Mouse (Mus musculus) thymus, postnatal 0 days (tissue): ENCODE data around the gene Mtm1. TPM values are rescaled to one million over a fixed set of nuclear protein-coding genes. Genes with fewer than 3 reads are reported as not detected.
"Not testable (repeated sequence)": the region's sequence is repeated elsewhere in the genome, so short reads cannot be mapped to it uniquely, and the experiment has no call there.

ENCODE experiments used
- DNase-seq: peaks from one replicate; pipeline ENCODE4 v3.0.0-alpha.2; 2015; ENCODE audit warnings: low spot score
- polyA plus RNA-seq: library from polyadenylated mRNA; unstranded; fragments of >200 nt; fragmentation: Nextera tagmentation; extraction: Ambion mirVana; gene quantifications from 2 replicates; pipeline ENCODE4 v1.2.1, GENCODE M21; 2015

Gene Mtm1
- polyA plus RNA-seq, 1 experiment from 2014 or later = 7.7 TPM

DNA sequence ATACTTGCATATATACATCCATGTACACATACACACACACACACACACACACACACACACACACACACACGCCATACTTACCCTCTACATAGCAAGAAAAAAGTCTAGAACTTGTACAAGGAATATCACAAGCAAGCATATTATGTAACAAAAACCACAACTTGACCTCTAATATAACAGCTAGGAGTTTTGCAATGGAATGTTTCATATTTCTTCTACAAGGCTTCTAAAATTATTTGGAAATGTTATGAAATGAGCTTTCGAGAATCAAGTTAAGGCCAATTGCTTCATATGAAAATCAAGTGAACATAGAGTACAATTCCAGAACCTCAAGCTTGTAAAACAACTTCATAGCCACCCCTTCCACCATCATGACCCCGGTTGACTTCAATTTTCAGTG lies 74.9 kb downstream of the Mtm1 start:
- DNase-seq = no peak

- DNase-seq = no peak
Observed at GRCm38 (mm10) chrX:71287088-71287487, 76.5 kb downstream of the Mtm1 start.

GRCm38 (mm10) chrX:71294191-71294590 lies 83.6 kb downstream of the Mtm1 start:
- no peak for DNase-seq

GRCm38 (mm10) chrX:71296005-71296404 lies 85.4 kb downstream of the Mtm1 start:
- DNase-seq = no peak

DNA sequence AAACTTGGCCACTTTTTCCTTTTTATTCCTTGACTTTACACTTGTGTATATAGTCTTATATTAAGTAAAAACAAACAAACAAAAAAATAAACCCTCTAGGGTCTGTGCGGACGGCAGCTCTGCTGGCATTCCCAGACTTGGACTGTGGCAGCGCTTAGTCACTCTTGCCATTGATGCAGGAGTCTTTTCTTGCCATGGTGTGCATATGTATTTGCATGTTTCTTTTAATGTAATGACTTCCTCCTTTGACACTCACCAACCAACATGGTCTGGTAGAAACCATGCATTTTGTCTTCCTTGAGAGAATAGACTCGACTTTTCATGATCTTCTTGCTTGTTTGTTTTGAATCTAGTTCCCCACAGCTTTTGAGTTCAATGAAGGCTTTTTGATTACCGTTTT lies 91.6 kb downstream of the Mtm1 start:
- no peak for DNase-seq

GRCm38 (mm10) chrX:71311229-71311628 lies 100.7 kb downstream of the Mtm1 start:
- DNase-seq = peak; percentile 50

GRCm38 (mm10) chrX:71314380-71314779 lies 103.8 kb downstream of the Mtm1 start:
- DNase-seq = no peak

DNA sequence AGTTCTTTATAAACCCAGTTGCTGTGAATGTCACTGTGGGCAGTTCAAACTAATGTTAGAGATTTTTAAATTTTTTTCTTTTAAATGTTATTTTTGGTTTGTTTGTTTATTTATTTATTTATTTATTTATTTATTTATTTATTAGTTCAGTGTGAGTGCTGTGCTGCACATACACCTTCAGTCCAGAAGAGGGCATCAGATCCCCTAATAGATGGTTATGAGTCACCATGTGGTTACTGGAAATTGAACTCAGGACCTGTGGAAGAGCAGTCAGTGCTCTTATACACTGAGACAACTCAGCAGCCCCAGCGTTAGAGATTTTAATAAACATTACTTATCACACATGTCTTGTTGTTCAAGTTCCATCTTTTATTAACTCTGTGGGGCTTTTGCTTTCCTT lies 141.5 kb downstream of the Mtm1 start:
- DNase-seq = no peak

GRCm38 (mm10) chrX:71355331-71355730 lies 144.8 kb downstream of the Mtm1 start:
- DNase-seq = no peak

GRCm38 (mm10) chrX:71361793-71362192 lies 151.2 kb downstream of the Mtm1 start:
- not testable (repeated sequence) for DNase-seq

DNA sequence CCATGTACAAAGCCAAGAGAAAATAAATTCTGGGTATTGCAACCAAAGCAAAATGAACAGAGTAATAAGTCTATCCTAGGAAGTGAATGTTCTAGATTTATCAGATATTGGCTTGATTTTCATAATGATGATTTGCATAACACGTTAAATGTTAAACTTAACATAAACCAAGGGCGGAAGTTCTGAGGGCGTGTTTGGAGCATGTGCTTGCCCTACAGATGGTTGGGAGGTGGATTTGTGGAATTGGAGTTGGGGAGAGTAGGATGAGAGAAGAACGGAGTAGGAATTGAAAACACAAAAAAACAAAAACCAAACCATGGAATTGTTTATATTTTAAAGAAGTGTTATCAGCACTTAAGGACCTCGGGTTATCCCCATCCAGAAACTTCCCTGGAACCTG lies 153.5 kb downstream of the Mtm1 start:
- no peak for DNase-seq

GRCm38 (mm10) chrX:71364554-71364991 lies 154.0 kb downstream of the Mtm1 start, which contains the start of gene Mtmr1:
TSS of gene Mtmr1 (plus strand) at chrX:71364760.
- peak; percentile 52 for DNase-seq

GRCm38 (mm10) chrX:71365011-71365410 lies 154.4 kb downstream of the Mtm1 start:
- DNase-seq = no peak

Other genes with a start within 250 kb of the Mtm1 start
- 0.33 and 0.46 TPM in 2 replicates for gene Mamld1, start 160.5 kb upstream of the Mtm1 start, polyA plus RNA-seq
- gene Mtmr1, start 154.0 kb downstream of the Mtm1 start, polyA plus RNA-seq = 18.6 and 22.2 TPM in 2 replicates